28 mouse cellular contexts compared by ENCODE assay signal in the genomic region with DNA sequence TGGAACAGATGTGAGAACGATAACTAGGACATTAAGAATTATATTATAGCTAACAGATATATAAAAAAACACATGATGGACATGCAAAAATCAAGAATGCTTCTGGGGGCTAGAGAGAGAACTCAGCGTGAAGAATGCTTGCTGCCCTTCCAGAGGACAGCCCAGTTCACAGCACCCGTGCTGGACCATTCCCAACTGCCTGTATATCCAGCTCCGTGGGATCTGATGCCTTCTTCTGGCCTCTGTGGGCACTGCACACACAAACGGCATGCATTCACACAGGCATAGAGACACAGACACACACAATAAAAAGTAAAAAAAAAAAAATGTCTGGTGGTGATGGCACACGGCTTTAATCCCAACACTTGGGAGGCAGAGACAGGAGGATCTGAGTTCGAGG. TPM values are rescaled to one million over a fixed set of nuclear protein-coding genes. Genes with fewer than 3 reads are reported as not detected.
A peak's percentile ranks its signal among the peaks of the same experiment; 100 is the strongest.
DNase-seq lines count a peak whose midpoint lies in the region; ATAC-seq and TF ChIP-seq lines count a peak whose summit lies in the region.
"Had no signal": no experiment of that assay in that cellular context is flagged by ENCODE, and none has a peak within 500 bp of the region (broad histone marks: within the 10 kb centered on the region; RNA-seq: fewer than 3 reads in every experiment).

No protein-coding gene starts in this region.

- 0 out of 2 replicates have a peak overlapping the region, but pooled peaks have one; percentile 15 for H3K27ac ChIP-seq in forebrain, embryonic 11.5 days (ENCODE audit: low read depth, low read length)
- no peak overlapping the region; the same call in 1 of the 2 replicates for H3K27ac ChIP-seq in forebrain, embryonic 12.5 days
- no peak overlapping the region for H3K27ac ChIP-seq in midbrain, postnatal 0 days (ENCODE audit: low read depth, low read length)
- no peak overlapping the region for H3K27ac ChIP-seq in midbrain, embryonic 14.5 days (replicated peaks; ENCODE audit: low read depth, low read length)
- H3K27ac ChIP-seq in hindbrain, embryonic 13.5 days, result peak overlapping the region; percentile 81
- H3K27ac ChIP-seq in neural tube, embryonic 15.5 days (replicated peaks), result peak overlapping the region; percentile 64
- H3K27ac ChIP-seq: heart, adult 2 months; intestine, embryonic 15.5 days; liver, embryonic 14.5 days; macrophage; midbrain, embryonic 15.5 days had no signal

- H3K4me2 ChIP-seq in forebrain, embryonic 11.5 days (ENCODE audit: low read depth, low read length, severe bottlenecking), result no peak overlapping the region
- no peak overlapping the region for H3K4me2 ChIP-seq in forebrain, embryonic 12.5 days
- H3K4me2 ChIP-seq in midbrain, postnatal 0 days (ENCODE audit: low read depth, low read length, poor library complexity, severe bottlenecking), result no peak overlapping the region
- H3K4me2 ChIP-seq in midbrain, embryonic 14.5 days (ENCODE audit: low read length), result no peak overlapping the region
- no peak overlapping the region for H3K4me2 ChIP-seq in hindbrain, embryonic 13.5 days
- H3K4me2 ChIP-seq in neural tube, embryonic 15.5 days, result no peak overlapping the region
- H3K4me2 ChIP-seq: heart, embryonic 12.5 days; intestine, embryonic 15.5 days; midbrain, embryonic 15.5 days had no signal

- no peak overlapping the region for H3K9ac ChIP-seq in forebrain, embryonic 11.5 days (ENCODE audit: low read length)
- H3K9ac ChIP-seq in forebrain, embryonic 12.5 days, result no peak overlapping the region
- no peak overlapping the region for H3K9ac ChIP-seq in midbrain, postnatal 0 days (replicated peaks; ENCODE audit: low read length, poor library complexity, severe bottlenecking)
- H3K9ac ChIP-seq in midbrain, embryonic 14.5 days (replicated peaks; ENCODE audit: low read length), result no peak overlapping the region
- H3K9ac ChIP-seq in hindbrain, embryonic 13.5 days, result no peak overlapping the region
- no peak overlapping the region for H3K9ac ChIP-seq in neural tube, embryonic 15.5 days (replicated peaks)
- H3K9ac ChIP-seq: forebrain, postnatal 0 days; heart, embryonic 12.5 days; intestine, embryonic 15.5 days; liver, embryonic 14.5 days; midbrain, embryonic 15.5 days had no signal

- no peak overlapping the region for H3K4me3 ChIP-seq in forebrain, embryonic 11.5 days (ENCODE audit: low read depth, low read length)
- H3K4me3 ChIP-seq in forebrain, embryonic 12.5 days (replicated peaks), result no peak overlapping the region
- no peak overlapping the region for H3K4me3 ChIP-seq in midbrain, postnatal 0 days (ENCODE audit: low read depth, low read length)
- no peak overlapping the region for H3K4me3 ChIP-seq in midbrain, embryonic 14.5 days (replicated peaks; ENCODE audit: low read depth, low read length)
- H3K4me3 ChIP-seq in hindbrain, embryonic 13.5 days, result no peak overlapping the region
- no peak overlapping the region for H3K4me3 ChIP-seq in neural tube, embryonic 15.5 days (replicated peaks)
- H3K4me3 ChIP-seq: erythroblast, embryonic 14.5 days; heart, adult 2 months; heart, embryonic 12.5 days; intestine, embryonic 15.5 days; midbrain, embryonic 15.5 days had no signal

- no peak for DNase-seq in forebrain, embryonic 11.5 days (ENCODE audit: low spot score)
- peak; percentile 15 for DNase-seq in midbrain, postnatal 0 days (ENCODE audit: low spot score)
- no peak for DNase-seq in midbrain, embryonic 14.5 days
- DNase-seq in cerebellum, adult 9-11 months, result no peak
- DNase-seq in embryo, embryonic 9.5 days (ENCODE audit: extremely low spot score), result no peak
- DNase-seq: adrenal gland, adult 2 months; adrenal gland, postnatal 36 days; cerebellum, adult 8-10 months; forebrain, postnatal 0 days; heart, adult 2 months; heart, postnatal 4 days; kidney, adult 2 months; kidney, postnatal 36 days; layer of hippocampus, postnatal 36 days; liver; lung, adult 2 months; lung, postnatal 10 days; spleen, adult 18-20 months; thymus, postnatal 14 days had no signal

- H3K9me3 ChIP-seq in forebrain, embryonic 11.5 days (ENCODE audit: control insufficient read depth, low read length), result no peaks in the 10 kb centered on the region
- H3K9me3 ChIP-seq in forebrain, embryonic 12.5 days, result no peaks in the 10 kb centered on the region
- no peaks in the 10 kb centered on the region for H3K9me3 ChIP-seq in midbrain, postnatal 0 days (ENCODE audit: low read length)
- no peaks in the 10 kb centered on the region for H3K9me3 ChIP-seq in midbrain, embryonic 14.5 days (ENCODE audit: control insufficient read depth, low read length)
- no peaks in the 10 kb centered on the region for H3K9me3 ChIP-seq in hindbrain, embryonic 13.5 days
- no peaks in the 10 kb centered on the region for H3K9me3 ChIP-seq in neural tube, embryonic 15.5 days (replicated peaks)
- H3K9me3 ChIP-seq: heart, embryonic 12.5 days; intestine, embryonic 15.5 days; midbrain, embryonic 15.5 days had no signal

- no peak for ATAC-seq in forebrain, embryonic 11.5 days (replicated peaks; ENCODE audit: low FRiP score)
- ATAC-seq in forebrain, embryonic 12.5 days (ENCODE audit: low FRiP score), result no peak
- ATAC-seq in midbrain, postnatal 0 days (ENCODE audit: low FRiP score), result no peak
- ATAC-seq in midbrain, embryonic 14.5 days (ENCODE audit: low FRiP score, low TSS enrichment), result no peak
- no peak for ATAC-seq in hindbrain, embryonic 13.5 days (ENCODE audit: low FRiP score)
- ATAC-seq in neural tube, embryonic 15.5 days (ENCODE audit: low FRiP score), result no peak
- ATAC-seq: forebrain, postnatal 0 days; intestine, embryonic 15.5 days; midbrain, embryonic 15.5 days had no signal

- TF ChIP-seq CTCF in midbrain, postnatal 0 days (IDR thresholded peaks at IDR 0.05), result no peak; the same call in 1 of the 2 replicates

- 0 out of 2 replicates have a peak, but pooled peaks cover 2% of the 10 kb centered on the region for H3K4me1 ChIP-seq in forebrain, embryonic 11.5 days (replicated peaks; ENCODE audit: control insufficient read depth, insufficient read depth, low read length)
- H3K4me1 ChIP-seq in forebrain, embryonic 12.5 days, result peaks cover 22% of the 10 kb centered on the region
- no peaks in the 10 kb centered on the region for H3K4me1 ChIP-seq in midbrain, postnatal 0 days (ENCODE audit: insufficient read depth, low read length)
- H3K4me1 ChIP-seq in midbrain, embryonic 14.5 days (ENCODE audit: control insufficient read depth, insufficient read depth, low read length), result peaks cover 7% of the 10 kb centered on the region; the same call in 1 of the 2 replicates
- H3K4me1 ChIP-seq in hindbrain, embryonic 13.5 days (replicated peaks), result peaks cover 14% of the 10 kb centered on the region
- peaks cover 13% of the 10 kb centered on the region; the same call in 1 of the 2 replicates for H3K4me1 ChIP-seq in neural tube, embryonic 15.5 days
- H3K4me1 ChIP-seq: heart, embryonic 12.5 days; intestine, embryonic 15.5 days had no signal

- H3K36me3 ChIP-seq in forebrain, embryonic 11.5 days (ENCODE audit: control insufficient read depth, insufficient read depth, low read length), result no peaks in the 10 kb centered on the region
- H3K36me3 ChIP-seq in forebrain, embryonic 12.5 days (replicated peaks), result peaks cover 21% of the 10 kb centered on the region
- H3K36me3 ChIP-seq in midbrain, postnatal 0 days (ENCODE audit: insufficient read depth, low read length), result peaks cover 4% of the 10 kb centered on the region; the same call in 1 of the 2 replicates
- peaks cover 5% of the 10 kb centered on the region for H3K36me3 ChIP-seq in midbrain, embryonic 14.5 days (ENCODE audit: control insufficient read depth, insufficient read depth, low read length)
- peaks cover 17% of the 10 kb centered on the region for H3K36me3 ChIP-seq in hindbrain, embryonic 13.5 days
- H3K36me3 ChIP-seq in neural tube, embryonic 15.5 days, result peaks cover 5% of the 10 kb centered on the region

- 92% methylated on average over 7 of the region's 7 CpGs for WGBS in forebrain, embryonic 11.5 days
- WGBS in forebrain, embryonic 12.5 days, result 88% methylated on average over 7 of the region's 7 CpGs
- WGBS in midbrain, postnatal 0 days, result 82% methylated on average over 7 of the region's 7 CpGs
- 87% methylated on average over 7 of the region's 7 CpGs for WGBS in midbrain, embryonic 14.5 days
- WGBS in hindbrain, embryonic 13.5 days, result 64% methylated on average over 7 of the region's 7 CpGs
- 60% methylated on average over 7 of the region's 7 CpGs for WGBS in neural tube, embryonic 15.5 days

- H3K27me3 ChIP-seq in forebrain, embryonic 11.5 days (ENCODE audit: control insufficient read depth, insufficient read depth, low read length), result no peaks in the 10 kb centered on the region
- no peaks in the 10 kb centered on the region for H3K27me3 ChIP-seq in forebrain, embryonic 12.5 days
- H3K27me3 ChIP-seq in midbrain, postnatal 0 days (ENCODE audit: insufficient read depth, low read length), result no peaks in the 10 kb centered on the region
- no peaks in the 10 kb centered on the region for H3K27me3 ChIP-seq in midbrain, embryonic 14.5 days (ENCODE audit: control insufficient read depth, insufficient read depth, low read length)
- H3K27me3 ChIP-seq in hindbrain, embryonic 13.5 days, result no peaks in the 10 kb centered on the region
- H3K27me3 ChIP-seq in neural tube, embryonic 15.5 days (replicated peaks), result no peaks in the 10 kb centered on the region
- H3K27me3 ChIP-seq: heart, embryonic 12.5 days; intestine, embryonic 15.5 days; midbrain, embryonic 15.5 days had no signal

RNA-seq across cellular contexts. Expression of a gene that starts 4.5 kb away (rescaled TPM):
- polyA plus RNA-seq in forebrain, embryonic 11.5 days (2014; fragmentation: Nextera tagmentation; extraction: Ambion mirVana), result 204 and 227 TPM in 2 replicates
- polyA plus RNA-seq in forebrain, embryonic 12.5 days (2016; fragmentation: Nextera tagmentation; extraction: Ambion mirVana), result 258 and 263 TPM in 2 replicates
- 34.3 and 41.7 TPM in 2 replicates for total RNA-seq in midbrain, postnatal 0 days (2014; rRNA removed)
- polyA plus RNA-seq in midbrain, postnatal 0 days (2015; fragmentation: Nextera tagmentation; extraction: Ambion mirVana), result 167 and 171 TPM in 2 replicates
- 192 and 205 TPM in 2 replicates for polyA plus RNA-seq in midbrain, embryonic 14.5 days (2014; fragmentation: Nextera tagmentation; extraction: Ambion mirVana)
- polyA plus RNA-seq in hindbrain, embryonic 13.5 days (2015; fragmentation: Nextera tagmentation; extraction: Ambion mirVana), result 199 and 222 TPM in 2 replicates
- 170 and 195 TPM in 2 replicates for polyA plus RNA-seq in neural tube, embryonic 15.5 days (2015; fragmentation: Nextera tagmentation; extraction: Ambion mirVana)

Comparison
In these comparisons a context has a peak if more than half of its experiments do, and no peak if none do; other contexts are left out.
1. H3K27ac ChIP-seq: peak in forebrain, embryonic 11.5 days (single experiment), hindbrain, embryonic 13.5 days (single experiment) and neural tube, embryonic 15.5 days (single experiment); none in forebrain, embryonic 12.5 days (single experiment), midbrain, postnatal 0 days (single experiment) and midbrain, embryonic 14.5 days (single experiment).